Mouse (Mus musculus): ENCODE measurements around the gene Rps16. TPM values are rescaled to one million over a fixed set of nuclear protein-coding genes. Genes with fewer than 3 reads are reported as not detected.

The Rps16 gene
- total RNA-seq, 4 experiments from 2014 or later: 472 to 574 (median 541) TPM

GRCm38 (mm10) chr7:28347746-28348145 lies 2.7 kb upstream of the Rps16 start:
- DNase-seq (ENCODE audit: low spot score): no peak

DNA sequence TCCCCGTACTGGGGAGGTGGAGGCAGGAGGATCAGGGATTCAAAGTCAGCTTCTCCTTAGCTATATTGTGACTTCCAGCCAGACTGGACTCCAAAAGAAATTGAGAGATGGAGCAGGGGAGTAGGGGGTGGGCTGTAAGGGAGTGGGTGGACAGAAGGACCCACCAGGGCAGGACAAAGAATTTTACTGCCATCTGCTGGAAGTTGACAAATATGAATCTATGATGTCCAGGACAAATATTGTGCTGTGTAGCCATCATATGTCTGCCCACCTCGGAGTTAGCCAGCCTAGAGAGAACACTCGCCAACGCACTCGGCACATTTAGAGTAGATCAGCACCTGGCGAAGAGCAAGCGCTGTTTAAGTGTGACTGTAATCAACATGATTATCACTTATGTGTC lies 1.9 kb upstream of the Rps16 start:
- no peak for DNase-seq (ENCODE audit: low spot score)

GRCm38 (mm10) chr7:28351676-28352191 lies 1.3 kb downstream of the Rps16 start:
- no peak for DNase-seq (ENCODE audit: low spot score)

- no peak for DNase-seq (ENCODE audit: low spot score)
Measured at GRCm38 (mm10) chr7:28353267-28353666, 2.8 kb downstream of the Rps16 start.

GRCm38 (mm10) chr7:28354113-28354581 lies 3.7 kb downstream of the Rps16 start:
- no peak for DNase-seq (ENCODE audit: low spot score)

- DNase-seq (ENCODE audit: low spot score): no peak
Measured at GRCm38 (mm10) chr7:28354596-28354995, 4.1 kb downstream of the Rps16 start.

- DNase-seq (ENCODE audit: low spot score): no peak
Measured at GRCm38 (mm10) chr7:28355221-28355620, 4.8 kb downstream of the Rps16 start.

GRCm38 (mm10) chr7:28356981-28357380 lies 6.5 kb downstream of the Rps16 start:
- peak; percentile 69 for DNase-seq (ENCODE audit: low spot score)

DNA sequence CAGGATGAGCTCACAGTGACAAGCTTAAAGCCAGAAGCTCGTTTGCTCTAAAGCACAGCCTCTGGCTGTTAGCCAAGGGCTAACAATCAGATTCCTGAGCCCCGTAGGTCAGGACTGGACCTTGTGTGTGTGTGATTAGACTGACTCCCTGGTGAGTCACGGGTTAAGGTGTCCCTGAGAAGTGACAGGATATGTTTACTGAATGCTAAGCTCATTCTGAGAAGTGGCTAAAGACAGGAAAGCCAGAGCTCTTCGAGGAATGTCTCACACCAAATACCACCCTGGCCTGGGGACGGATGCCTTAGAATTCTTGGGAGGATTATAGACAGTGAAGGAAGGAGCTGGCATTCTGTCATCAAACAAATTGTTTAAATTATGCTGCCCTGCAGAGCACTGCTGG lies 7.5 kb downstream of the Rps16 start:
- DNase-seq (ENCODE audit: low spot score): no peak

- DNase-seq (ENCODE audit: low spot score): no peak
Measured at GRCm38 (mm10) chr7:28358431-28358830, 8.0 kb downstream of the Rps16 start.

DNA sequence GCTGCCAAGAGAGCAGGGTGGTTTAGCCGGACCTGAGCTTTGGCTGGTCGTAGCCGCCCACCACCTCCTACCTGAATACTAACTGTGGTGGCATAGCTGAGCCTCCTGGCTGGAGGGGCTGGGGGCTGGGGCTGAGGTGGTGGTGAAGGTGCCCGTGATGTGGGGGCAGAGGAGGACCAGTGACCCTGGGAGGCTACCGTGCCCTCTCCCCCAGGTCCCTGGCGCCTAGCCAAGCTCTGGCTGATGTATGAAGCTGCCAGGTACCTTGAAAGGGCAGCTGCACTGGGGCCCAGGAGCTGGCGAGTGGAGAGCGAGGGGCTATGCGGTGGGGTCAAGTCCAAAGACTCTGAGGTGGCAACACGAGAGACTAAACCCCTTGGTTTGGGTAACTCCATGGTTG lies 9.4 kb downstream of the Rps16 start:
- DNase-seq (ENCODE audit: low spot score): no peak

- no peak for DNase-seq (ENCODE audit: low spot score)
Measured at GRCm38 (mm10) chr7:28360291-28360690, 9.8 kb downstream of the Rps16 start.

- DNase-seq (ENCODE audit: low spot score): no peak
Measured at GRCm38 (mm10) chr7:28361647-28362341, 11.3 kb downstream of the Rps16 start.

GRCm38 (mm10) chr7:28362441-28363060 lies 12.1 kb downstream of the Rps16 start:
- no peak for DNase-seq (ENCODE audit: low spot score)

DNA sequence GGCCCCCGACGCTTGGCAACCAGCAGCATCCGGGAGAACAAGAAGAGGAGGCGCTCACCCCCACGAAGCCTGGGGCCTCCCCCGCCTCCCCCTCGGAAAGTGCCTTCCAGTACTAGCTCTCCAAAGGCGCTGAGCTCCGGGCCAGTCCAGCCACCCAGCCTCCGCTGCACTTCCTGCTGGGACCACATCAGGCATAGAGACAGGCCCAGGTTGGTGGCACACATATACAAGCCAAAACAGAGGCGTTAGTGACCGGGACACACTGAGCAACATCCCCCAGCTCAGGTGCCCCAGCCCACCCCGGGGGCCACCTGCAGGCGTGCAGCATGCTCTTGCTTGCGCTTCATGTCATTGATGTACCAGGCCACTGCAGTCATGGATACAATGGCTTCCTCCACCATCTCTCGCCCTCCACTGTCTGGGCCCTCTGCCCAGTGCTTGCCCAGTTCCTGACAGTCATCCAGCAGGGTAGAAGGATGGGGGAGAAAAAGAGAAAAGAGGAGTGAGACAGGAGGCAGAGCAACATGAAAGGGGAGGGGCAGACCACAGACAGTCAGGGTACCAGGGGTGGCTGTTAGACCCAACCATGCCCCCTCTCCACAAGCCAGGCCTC lies 17.3 kb downstream of the Rps16 start:
- no peak for DNase-seq (ENCODE audit: low spot score)

GRCm38 (mm10) chr7:28368276-28368920 lies 17.9 kb downstream of the Rps16 start:
- DNase-seq (ENCODE audit: low spot score): no peak

DNA sequence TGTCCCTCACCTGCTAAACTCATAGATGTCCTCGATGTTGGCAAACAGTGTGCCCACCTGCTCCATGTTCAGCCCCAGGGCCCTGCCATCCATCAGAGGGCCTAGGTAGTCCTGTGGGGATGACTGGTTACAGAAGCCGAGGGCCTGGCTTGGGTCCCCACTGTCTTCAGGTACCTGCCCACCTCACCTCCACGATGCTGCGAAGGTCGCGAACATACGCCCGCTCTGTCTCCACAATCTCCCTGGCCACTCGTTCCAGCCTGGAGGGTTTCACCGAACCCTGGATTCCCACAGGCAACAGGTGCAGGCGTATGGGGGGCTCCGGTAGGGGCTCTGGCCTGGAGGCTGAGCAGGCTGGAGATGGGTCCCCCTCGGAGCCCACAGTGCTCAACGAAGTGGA lies 19.6 kb downstream of the Rps16 start:
- no peak for DNase-seq (ENCODE audit: low spot score)

GRCm38 (mm10) chr7:28370977-28371513 lies 20.6 kb downstream of the Rps16 start:
- DNase-seq (ENCODE audit: low spot score): no peak

- peak; percentile 76 for DNase-seq (ENCODE audit: low spot score)
Measured at GRCm38 (mm10) chr7:28371514-28371989, 21.1 kb downstream of the Rps16 start.

DNA sequence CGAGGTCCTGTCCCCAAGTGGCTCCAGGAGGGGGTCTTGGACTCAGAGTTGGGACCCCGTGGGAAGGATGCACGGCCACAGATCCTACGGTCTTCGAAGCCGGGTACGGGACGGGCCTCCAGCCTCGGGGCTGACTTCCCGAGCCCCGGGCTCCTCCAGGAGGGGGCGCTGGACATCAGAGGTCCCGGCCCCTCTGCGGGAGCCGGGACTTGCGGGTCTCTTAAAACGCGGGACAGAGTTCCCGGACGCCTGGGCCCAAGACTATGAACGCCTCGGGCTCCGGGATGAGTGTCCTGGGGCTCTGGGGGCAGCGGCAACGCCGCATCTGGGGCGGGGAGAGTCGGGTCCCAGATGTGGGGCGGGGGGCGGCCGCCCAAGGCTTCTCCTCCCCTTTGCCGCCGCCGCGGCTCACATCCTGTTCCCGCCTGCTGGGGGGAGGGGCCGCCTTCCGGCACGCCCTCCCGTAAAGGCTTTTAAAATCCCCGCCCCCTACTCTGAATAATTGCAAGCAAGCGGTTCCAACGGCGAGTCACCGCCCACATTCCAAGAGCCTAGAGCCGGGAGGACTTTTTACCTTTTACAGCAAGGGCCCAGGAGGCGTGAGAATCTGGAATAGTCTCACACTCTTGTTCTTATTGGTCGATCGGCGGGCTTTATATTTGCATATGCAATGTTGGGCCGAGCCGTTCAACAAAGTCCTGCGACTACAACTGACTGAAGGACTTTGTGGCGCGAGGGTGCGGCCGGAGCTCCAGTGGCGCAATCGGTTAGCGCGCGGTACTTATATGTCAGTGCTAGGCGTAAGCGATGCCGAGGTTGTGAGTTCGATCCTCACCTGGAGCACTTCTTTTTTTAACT lies 22.0 kb downstream of the Rps16 start, which contains the start of gene Plekhg2:
Plekhg2 (minus strand) TSS at position 349 of the 858 bp plus-strand sequence.
- DNase-seq (ENCODE audit: low spot score): peak; percentile 99

DNA sequence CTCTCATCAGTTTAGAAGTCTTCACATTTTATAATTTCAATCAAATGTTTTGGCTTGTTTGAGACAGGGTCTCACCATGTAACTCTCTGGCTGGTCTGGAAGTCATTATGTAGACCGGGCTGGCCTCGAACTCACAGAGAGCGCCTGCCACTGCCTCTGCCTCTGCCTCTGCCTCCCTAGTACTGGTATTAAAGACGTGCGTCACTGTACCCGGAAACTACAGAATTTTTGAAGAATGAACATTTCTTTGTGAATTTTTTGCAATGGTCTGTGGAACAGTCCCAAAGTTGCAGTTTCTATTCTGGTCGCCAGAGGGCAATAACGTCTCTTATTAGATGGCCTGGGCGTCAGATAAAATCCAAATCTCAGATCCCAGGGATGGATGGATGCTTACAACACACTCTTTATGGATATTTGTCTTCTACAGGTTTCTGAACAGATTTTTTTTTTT lies 22.7 kb downstream of the Rps16 start:
- DNase-seq (ENCODE audit: low spot score): peak; percentile 91
